Mouse (Mus musculus): ENCODE measurements around the gene Aff2. TPM values are rescaled to one million over a fixed set of nuclear protein-coding genes. Genes with fewer than 3 reads are reported as not detected.

Aff2 gene
- polyA plus RNA-seq (2015; fragmentation: Nextera tagmentation; extraction: Ambion mirVana) = 0.25 and 0.32 TPM in 2 replicates

- Histone ChIP-seq H3K4me3 (replicated peaks) (peak within 1 kb of the TSS; percentile 45), H3K4me1 (replicated peaks) (no peaks in the 10 kb centered on the region), H3K4me2 (peak within 1 kb of the TSS; percentile 52), H3K9me3 (replicated peaks) (no peaks in the 10 kb centered on the region), H3K36me3 (replicated peaks) (no peaks in the 10 kb centered on the region), H3K27ac (replicated peaks) (no peak within 1 kb of the TSS), H3K27me3 (peaks cover 29% of the 10 kb centered on the region), H3K9ac (no peak within 1 kb of the TSS)
- no peak for ATAC-seq (ENCODE audit: insufficient read depth)
- WGBS (ENCODE audit: insufficient replicate concordance) = 9% methylated on average over 71 of the region's 79 CpGs
These were observed at the start of gene Aff2 for GRCm38 (mm10) chrX:69360238-69361054. Gene Aff2 (plus strand): TSS chrX:69360294.

GRCm38 (mm10) chrX:69337296-69337695 lies 22.8 kb upstream of the Aff2 start:
- no peak overlapping the region for H3K4me3 ChIP-seq (replicated peaks)
- H3K4me2 ChIP-seq = no peak overlapping the region
- no peak overlapping the region for H3K27ac ChIP-seq (replicated peaks)
- no peaks in the 10 kb centered on the region for H3K9me3 ChIP-seq (replicated peaks)
- no peak overlapping the region for H3K9ac ChIP-seq
- no peaks in the 10 kb centered on the region for H3K36me3 ChIP-seq (replicated peaks)
- H3K4me1 ChIP-seq (replicated peaks) = no peaks in the 10 kb centered on the region
- no peaks in the 10 kb centered on the region for H3K27me3 ChIP-seq
- no peak for ATAC-seq (ENCODE audit: insufficient read depth)

- no peak overlapping the region for H3K9ac ChIP-seq
- H3K27me3 ChIP-seq = peaks cover 16% of the 10 kb centered on the region
- H3K36me3 ChIP-seq (replicated peaks) = no peaks in the 10 kb centered on the region
- H3K4me1 ChIP-seq (replicated peaks) = no peaks in the 10 kb centered on the region
- no peak overlapping the region for H3K4me3 ChIP-seq (replicated peaks)
- ATAC-seq (ENCODE audit: insufficient read depth) = no peak
- no peak overlapping the region for H3K4me2 ChIP-seq
- WGBS (ENCODE audit: insufficient replicate concordance) = 47% methylated on average over 2 of the region's 2 CpGs
- H3K9me3 ChIP-seq (replicated peaks) = no peaks in the 10 kb centered on the region
- no peak overlapping the region for H3K27ac ChIP-seq (replicated peaks)
These were observed 4.5 kb upstream of the Aff2 start for GRCm38 (mm10) chrX:69355621-69356020.

- Histone ChIP-seq H3K9me3 (replicated peaks) (no peaks in the 10 kb centered on the region), H3K9ac (no peak overlapping the region), H3K4me2 (no peak overlapping the region), H3K4me1 (replicated peaks) (no peaks in the 10 kb centered on the region), H3K27me3 (peaks cover 29% of the 10 kb centered on the region), H3K36me3 (replicated peaks) (no peaks in the 10 kb centered on the region), H3K27ac (replicated peaks) (no peak overlapping the region), H3K4me3 (replicated peaks) (no peak overlapping the region)
- WGBS (ENCODE audit: insufficient replicate concordance) = 21% methylated on average over 5 of the region's 5 CpGs
- ATAC-seq (ENCODE audit: insufficient read depth) = no peak
These were observed 734 bp upstream of the Aff2 start for GRCm38 (mm10) chrX:69359360-69359759.

- H3K9ac ChIP-seq = no peak overlapping the region
- 28% methylated on average over 4 of the region's 4 CpGs for WGBS (ENCODE audit: insufficient replicate concordance)
- no peak overlapping the region for H3K27ac ChIP-seq (replicated peaks)
- no peaks in the 10 kb centered on the region for H3K4me1 ChIP-seq (replicated peaks)
- H3K27me3 ChIP-seq = peaks cover 29% of the 10 kb centered on the region
- no peaks in the 10 kb centered on the region for H3K9me3 ChIP-seq (replicated peaks)
- no peak for ATAC-seq (ENCODE audit: insufficient read depth)
- peak overlapping the region; percentile 52 for H3K4me2 ChIP-seq
- H3K36me3 ChIP-seq (replicated peaks) = no peaks in the 10 kb centered on the region
- H3K4me3 ChIP-seq (replicated peaks) = peak overlapping the region; percentile 45; the same call in 1 of the 2 replicates
These were observed 233 bp upstream of the Aff2 start for GRCm38 (mm10) chrX:69359885-69360237.

- 13% methylated on average over 10 of the region's 10 CpGs for WGBS (ENCODE audit: insufficient replicate concordance)
- Histone ChIP-seq H3K4me3 (replicated peaks) (peak overlapping the region; percentile 45), H3K4me2 (peak overlapping the region; percentile 52), H3K36me3 (replicated peaks) (no peaks in the 10 kb centered on the region), H3K9ac (no peak overlapping the region), H3K27me3 (peaks cover 29% of the 10 kb centered on the region), H3K9me3 (replicated peaks) (no peaks in the 10 kb centered on the region), H3K4me1 (replicated peaks) (no peaks in the 10 kb centered on the region), H3K27ac (replicated peaks) (no peak overlapping the region)
- no peak for ATAC-seq (ENCODE audit: insufficient read depth)
These were observed 1.0 kb downstream of the Aff2 start for GRCm38 (mm10) chrX:69361055-69361558.

GRCm38 (mm10) chrX:69364198-69364597 lies 4.1 kb downstream of the Aff2 start:
- H3K27ac ChIP-seq (replicated peaks) = no peak overlapping the region
- ATAC-seq (ENCODE audit: insufficient read depth) = no peak
- no peaks in the 10 kb centered on the region for H3K36me3 ChIP-seq (replicated peaks)
- H3K4me3 ChIP-seq (replicated peaks) = no peak overlapping the region
- no peak overlapping the region for H3K4me2 ChIP-seq
- WGBS (ENCODE audit: insufficient replicate concordance) = 11% methylated on average over 2 of the region's 2 CpGs
- H3K9me3 ChIP-seq (replicated peaks) = no peaks in the 10 kb centered on the region
- H3K9ac ChIP-seq = no peak overlapping the region
- peaks cover 27% of the 10 kb centered on the region for H3K27me3 ChIP-seq
- no peaks in the 10 kb centered on the region for H3K4me1 ChIP-seq (replicated peaks)

GRCm38 (mm10) chrX:69373341-69373740 lies 13.2 kb downstream of the Aff2 start:
- H3K36me3 ChIP-seq (replicated peaks) = no peaks in the 10 kb centered on the region
- WGBS (ENCODE audit: insufficient replicate concordance) = 45% methylated on average over 2 of the region's 2 CpGs
- no peak overlapping the region for H3K4me2 ChIP-seq
- H3K27me3 ChIP-seq = no peaks in the 10 kb centered on the region
- no peaks in the 10 kb centered on the region for H3K4me1 ChIP-seq (replicated peaks)
- ATAC-seq (ENCODE audit: insufficient read depth) = no peak
- H3K4me3 ChIP-seq (replicated peaks) = no peak overlapping the region
- H3K27ac ChIP-seq (replicated peaks) = no peak overlapping the region
- no peak overlapping the region for H3K9ac ChIP-seq
- H3K9me3 ChIP-seq (replicated peaks) = no peaks in the 10 kb centered on the region

GRCm38 (mm10) chrX:69389738-69390137 lies 29.6 kb downstream of the Aff2 start:
- 14% methylated on average over 1 of the region's 1 CpGs for WGBS (ENCODE audit: insufficient replicate concordance)
- ATAC-seq (ENCODE audit: insufficient read depth) = no peak
- Histone ChIP-seq H3K9me3 (replicated peaks) (no peaks in the 10 kb centered on the region), H3K4me1 (replicated peaks) (no peaks in the 10 kb centered on the region), H3K4me2 (no peak overlapping the region), H3K4me3 (replicated peaks) (no peak overlapping the region), H3K27ac (replicated peaks) (no peak overlapping the region), H3K27me3 (no peaks in the 10 kb centered on the region), H3K9ac (no peak overlapping the region), H3K36me3 (replicated peaks) (no peaks in the 10 kb centered on the region)

- H3K4me1 ChIP-seq (replicated peaks) = no peaks in the 10 kb centered on the region
- H3K4me3 ChIP-seq (replicated peaks) = no peak overlapping the region
- H3K9me3 ChIP-seq (replicated peaks) = no peaks in the 10 kb centered on the region
- no peak overlapping the region for H3K4me2 ChIP-seq
- 24% methylated on average over 1 of the region's 1 CpGs for WGBS (ENCODE audit: insufficient replicate concordance)
- ATAC-seq (ENCODE audit: insufficient read depth) = no peak
- H3K36me3 ChIP-seq (replicated peaks) = no peaks in the 10 kb centered on the region
- H3K27ac ChIP-seq (replicated peaks) = no peak overlapping the region
- H3K9ac ChIP-seq = no peak overlapping the region
- no peaks in the 10 kb centered on the region for H3K27me3 ChIP-seq
These were observed 54.9 kb downstream of the Aff2 start for GRCm38 (mm10) chrX:69415043-69415442.

- no peak overlapping the region for H3K9ac ChIP-seq
- no peaks in the 10 kb centered on the region for H3K4me1 ChIP-seq (replicated peaks)
- no peak overlapping the region for H3K4me2 ChIP-seq
- no peak overlapping the region for H3K27ac ChIP-seq (replicated peaks)
- no peaks in the 10 kb centered on the region for H3K9me3 ChIP-seq (replicated peaks)
- no peaks in the 10 kb centered on the region for H3K27me3 ChIP-seq
- no peaks in the 10 kb centered on the region for H3K36me3 ChIP-seq (replicated peaks)
- 56% methylated on average over 3 of the region's 3 CpGs for WGBS (ENCODE audit: insufficient replicate concordance)
- H3K4me3 ChIP-seq (replicated peaks) = no peak overlapping the region
- no peak for ATAC-seq (ENCODE audit: insufficient read depth)
These were observed 78.3 kb downstream of the Aff2 start for GRCm38 (mm10) chrX:69438422-69438821.

- Histone ChIP-seq H3K36me3 (replicated peaks) (no peaks in the 10 kb centered on the region), H3K9me3 (replicated peaks) (no peaks in the 10 kb centered on the region), H3K9ac (no peak overlapping the region), H3K4me1 (replicated peaks) (no peaks in the 10 kb centered on the region), H3K27me3 (no peaks in the 10 kb centered on the region), H3K27ac (replicated peaks) (no peak overlapping the region), H3K4me3 (replicated peaks) (no peak overlapping the region), H3K4me2 (no peak overlapping the region)
- ATAC-seq (ENCODE audit: insufficient read depth) = no peak
These were observed 81.8 kb downstream of the Aff2 start for GRCm38 (mm10) chrX:69441937-69442336.

Measured in liver, embryonic 15.5 days (tissue).